Mouse (Mus musculus) brain, embryonic 14.5 days (tissue): ENCODE data around the gene Gm48552.

ENCODE experiments used
- CTCF ChIP-seq: fragments of 200-500 bp; IDR thresholded peaks from 2 replicates; pipeline ENCODE4 v1.5.1; 2012; ENCODE audit warnings: inconsistent platforms, mild to moderate bottlenecking, moderate library complexity, borderline replicate concordance; ENCODE audit not compliant: insufficient read depth, insufficient read length; ENCODE audit errors: extremely low read depth
- POLR2A ChIP-seq: fragments of 200-500 bp; IDR thresholded peaks from 2 replicates; pipeline ENCODE4 v1.6.1; 2012; ENCODE audit warnings: mild to moderate bottlenecking, inconsistent platforms, borderline replicate concordance; ENCODE audit not compliant: poor library complexity, insufficient read depth, insufficient read length, severe bottlenecking; ENCODE audit errors: extremely low read depth

GRCm38 (mm10) chr10:81423476-81424245 is 34.9 kb downstream of the Gm48552 start:
- TF ChIP-seq CTCF (no peak), POLR2A (no peak)
